Mouse (Mus musculus) hindbrain, embryonic 10.5 days (tissue): ENCODE results near the gene Rasgef1b. TPM values are rescaled to one million over a fixed set of nuclear protein-coding genes. Genes with fewer than 3 reads are reported as not detected.
A peak's percentile ranks its signal among the peaks of the same experiment; 100 is the strongest.

Source experiments
- DNase-seq: peaks from one replicate; pipeline ENCODE4 v3.0.0-alpha.2; 2017; ENCODE audit warnings: low spot score
- H3K27ac ChIP-seq: fragments of 300-500 bp; sonication (generic); 2 replicates; pipeline ENCODE4 v1.5.1; 2016; ENCODE audit warnings: mild to moderate bottlenecking, moderate library complexity
- H3K27me3 ChIP-seq: fragments of 300-500 bp; sonication (generic); 2 replicates; pipeline ENCODE4 v1.6.1; 2016; ENCODE audit warnings: mild to moderate bottlenecking; ENCODE audit not compliant: poor library complexity, insufficient read depth, severe bottlenecking
- H3K36me3 ChIP-seq: fragments of 300-500 bp; sonication (generic); 2 replicates; pipeline ENCODE4 v1.6.1; 2016; ENCODE audit warnings: mild to moderate bottlenecking, moderate library complexity
- H3K4me1 ChIP-seq: fragments of 300-500 bp; sonication (generic); replicated peaks from 2 replicates; pipeline ENCODE4 v1.6.1; 2016; ENCODE audit warnings: mild to moderate bottlenecking
- H3K4me3 ChIP-seq: fragments of 300-500 bp; sonication (generic); 2 replicates; pipeline ENCODE4 v1.5.1; 2016; ENCODE audit warnings: mild to moderate bottlenecking, moderate library complexity
- H3K9me3 ChIP-seq: fragments of 300-500 bp; sonication (generic); 2 replicates; pipeline ENCODE4 v1.6.1; 2016; ENCODE audit warnings: mild to moderate bottlenecking, moderate library complexity
- WGBS: fragments of 180-500 bp; shearing (Covaris S2); methylation state at CpG from one replicate; pipeline ENCODE4 v1.1.7; 2016; 5-methylcytosine and 5-hydroxymethylcytosine counted together
- polyA plus RNA-seq: library from polyadenylated mRNA; unstranded; fragments of >200 nt; fragmentation: Nextera tagmentation; extraction: Ambion mirVana; gene quantifications from 2 replicates; pipeline ENCODE4 v1.2.1, GENCODE M21; 2016

Gene Rasgef1b
- polyA plus RNA-seq, result 9.2 TPM in 2 replicates

DNA sequence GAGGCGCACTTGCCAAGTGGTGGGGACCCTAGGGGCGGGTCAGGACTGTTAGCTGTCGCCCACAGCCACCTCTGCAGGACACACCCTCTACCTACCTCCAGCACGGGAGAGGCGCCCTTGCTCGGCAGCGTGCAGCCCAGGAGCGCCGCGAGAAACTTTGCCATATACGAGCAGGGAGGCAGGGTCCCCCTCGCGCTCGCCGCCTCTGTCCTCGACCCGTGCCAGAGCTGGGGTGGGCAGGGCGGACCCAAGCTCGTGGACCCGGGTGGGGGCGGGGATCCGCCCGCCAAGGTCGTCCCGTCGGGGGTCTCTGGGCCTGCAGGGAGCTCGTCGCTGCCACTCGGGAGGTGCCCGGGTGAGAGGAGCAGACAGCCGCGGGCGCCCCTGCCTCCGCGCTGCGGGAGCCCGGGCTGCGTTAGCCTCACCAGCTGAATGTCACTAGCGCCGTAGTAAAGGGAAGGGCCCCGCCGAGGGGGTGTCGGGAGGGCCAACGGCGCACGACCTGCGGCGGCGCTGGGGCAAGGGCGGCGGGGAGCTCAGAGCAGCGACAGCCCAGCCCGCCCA, at the start of gene Rasgef1b:
Gene Rasgef1b, minus strand, starts transcription at position 417 of the 564 bp plus-strand sequence.
- peaks cover 86% of the 10 kb centered on the region for H3K27me3 ChIP-seq
- whole genome bisulfite sequencing, result under 1% methylated on average over 53 of the region's 53 CpGs

DNA sequence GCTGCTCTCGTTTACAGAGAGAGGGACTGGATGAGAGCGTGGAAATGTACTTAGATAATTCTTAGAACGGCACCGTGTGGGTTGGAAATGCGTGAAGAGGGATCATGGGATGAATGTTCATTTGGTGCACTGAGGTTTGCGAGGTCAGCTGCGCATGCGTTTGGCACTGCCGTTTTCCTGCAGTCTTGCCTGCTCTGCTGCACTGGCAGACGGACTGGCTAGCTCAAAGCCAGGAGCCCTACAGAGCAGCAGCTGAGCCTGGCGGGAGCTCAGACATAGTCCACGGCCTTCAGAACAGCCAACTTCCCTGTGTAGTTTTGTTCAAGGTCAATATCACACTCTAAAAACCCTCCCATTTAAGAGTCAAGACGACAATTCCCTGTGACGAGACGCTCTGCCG, 46.5 kb upstream of the Rasgef1b start:
- Histone ChIP-seq H3K4me1 (no peaks in the 10 kb centered on the region), H3K9me3 (no peaks in the 10 kb centered on the region), H3K27me3 (no peaks in the 10 kb centered on the region), H3K4me3 (no peak overlapping the region), H3K27ac (no peak overlapping the region), H3K36me3 (no peaks in the 10 kb centered on the region)
- no peak for DNase-seq
- WGBS, result 88% methylated on average over 16 of the region's 16 CpGs

More for the DNA sequence above, at the start of gene Rasgef1b:
- peak within 1 kb of the TSS; percentile 79 for H3K27ac ChIP-seq
- peaks cover 26% of the 10 kb centered on the region for H3K4me1 ChIP-seq
- peak; percentile 82 for DNase-seq
- H3K4me3 ChIP-seq, result peak within 1 kb of the TSS; percentile 79
- H3K9me3 ChIP-seq, result no peaks in the 10 kb centered on the region
- H3K36me3 ChIP-seq, result no peaks in the 10 kb centered on the region

DNA sequence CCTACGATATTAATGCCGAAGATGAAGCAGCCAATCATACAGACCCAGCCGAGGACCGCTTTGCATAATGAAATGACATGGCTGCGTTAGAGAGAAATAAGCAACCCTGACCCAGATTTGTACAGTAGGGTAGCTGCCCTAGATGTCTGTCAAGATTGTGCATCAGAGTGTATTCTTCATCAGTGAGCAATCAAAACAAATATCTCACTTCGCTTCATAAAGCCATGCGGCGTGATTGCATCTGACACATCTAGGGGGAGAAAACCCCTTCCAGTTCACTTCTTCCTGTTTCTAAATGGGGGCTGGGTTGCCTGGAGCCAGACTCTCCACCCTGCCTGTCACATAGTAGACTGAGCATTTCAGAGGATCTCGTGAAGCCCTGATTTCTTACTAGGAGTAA, 44.4 kb upstream of the Rasgef1b start:
- no peak for DNase-seq
- 89% methylated on average over 9 of the region's 9 CpGs for WGBS
- no peaks in the 10 kb centered on the region for H3K9me3 ChIP-seq
- H3K4me3 ChIP-seq, result no peak overlapping the region
- H3K36me3 ChIP-seq, result no peaks in the 10 kb centered on the region
- H3K4me1 ChIP-seq, result no peaks in the 10 kb centered on the region
- no peak overlapping the region for H3K27ac ChIP-seq
- H3K27me3 ChIP-seq, result no peaks in the 10 kb centered on the region

DNA sequence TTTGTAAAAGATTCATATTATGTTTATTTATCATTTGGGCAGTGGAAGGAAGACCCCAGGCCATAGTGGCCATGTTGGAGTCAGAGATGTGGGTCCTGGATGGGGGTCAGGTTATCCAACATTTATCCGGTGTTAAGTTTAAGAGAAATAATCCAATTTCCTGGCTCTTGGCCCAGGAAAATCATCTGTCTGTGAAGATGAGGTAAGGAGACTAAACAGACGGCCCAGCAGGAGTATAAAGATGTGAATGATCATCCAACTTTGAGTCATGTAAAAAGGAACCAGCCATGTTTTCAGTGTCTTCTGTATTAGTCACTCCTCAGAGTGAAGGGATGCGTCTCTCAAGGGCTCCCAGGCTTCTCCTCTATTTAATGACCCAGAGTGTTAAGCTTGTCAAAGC, 35.4 kb upstream of the Rasgef1b start:
- 88% methylated on average over 3 of the region's 3 CpGs for WGBS
- no peaks in the 10 kb centered on the region for H3K36me3 ChIP-seq

DNA sequence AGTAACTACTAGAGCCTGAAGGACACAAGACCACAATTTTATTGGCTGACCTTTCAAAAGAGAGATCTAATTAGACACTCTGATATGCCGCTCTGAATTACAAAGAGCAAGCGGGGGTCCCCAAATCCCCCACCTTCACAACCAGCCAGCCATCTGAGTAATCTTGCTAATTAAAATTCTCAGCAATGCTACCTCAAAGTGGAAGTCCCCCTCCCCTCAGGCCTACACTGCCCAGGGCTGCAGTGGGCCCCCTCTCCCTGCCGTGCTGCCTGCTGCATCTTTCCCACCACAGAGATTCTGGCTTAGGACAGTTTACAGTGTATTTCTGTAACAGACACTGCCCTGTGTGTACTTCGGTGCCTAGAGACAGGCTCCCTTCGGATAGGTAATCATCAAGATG, 30.0 kb upstream of the Rasgef1b start:
- Histone ChIP-seq H3K27me3 (no peaks in the 10 kb centered on the region), H3K27ac (no peak overlapping the region), H3K4me1 (peaks cover 5% of the 10 kb centered on the region), H3K4me3 (no peak overlapping the region), H3K36me3 (no peaks in the 10 kb centered on the region), H3K9me3 (peaks cover 3% of the 10 kb centered on the region; the same call in 1 of the 2 replicates)
- DNase-seq, result no peak
- WGBS, result 70% methylated on average over 5 of the region's 5 CpGs

More for the DNA sequence above, 35.4 kb upstream of the Rasgef1b start:
- Histone ChIP-seq H3K4me1 (no peaks in the 10 kb centered on the region), H3K4me3 (no peak overlapping the region), H3K9me3 (0 out of 2 replicates have a peak, but pooled peaks cover 3% of the 10 kb centered on the region), H3K27me3 (no peaks in the 10 kb centered on the region), H3K27ac (no peak overlapping the region)
- no peak for DNase-seq

DNA sequence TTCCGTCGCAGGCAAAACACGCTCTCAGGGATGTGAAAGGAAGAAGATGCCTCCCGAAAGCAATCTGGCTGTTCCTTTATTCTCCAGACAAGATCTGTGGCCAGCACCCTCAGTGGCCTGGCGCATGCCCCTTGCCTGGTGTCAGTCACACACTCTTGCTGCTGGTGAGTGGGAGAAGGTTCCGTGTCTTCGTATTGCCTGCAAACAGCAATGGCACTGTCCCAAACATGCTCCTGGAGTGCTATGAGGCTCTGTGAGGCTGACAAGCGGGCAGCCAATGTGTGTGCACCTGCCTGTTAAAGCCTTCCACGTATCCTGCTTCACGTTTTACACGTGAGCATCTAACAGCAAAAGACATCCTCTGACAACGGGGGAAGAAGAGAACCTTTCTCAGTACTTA, 25.0 kb upstream of the Rasgef1b start:
- 86% methylated on average over 12 of the region's 12 CpGs for WGBS
- no peaks in the 10 kb centered on the region; the same call in 1 of the 2 replicates for H3K9me3 ChIP-seq
- no peak overlapping the region for H3K27ac ChIP-seq
- H3K4me1 ChIP-seq, result peaks cover 2% of the 10 kb centered on the region
- H3K27me3 ChIP-seq, result no peaks in the 10 kb centered on the region
- no peak overlapping the region for H3K4me3 ChIP-seq
- no peak for DNase-seq
- H3K36me3 ChIP-seq, result no peaks in the 10 kb centered on the region

DNA sequence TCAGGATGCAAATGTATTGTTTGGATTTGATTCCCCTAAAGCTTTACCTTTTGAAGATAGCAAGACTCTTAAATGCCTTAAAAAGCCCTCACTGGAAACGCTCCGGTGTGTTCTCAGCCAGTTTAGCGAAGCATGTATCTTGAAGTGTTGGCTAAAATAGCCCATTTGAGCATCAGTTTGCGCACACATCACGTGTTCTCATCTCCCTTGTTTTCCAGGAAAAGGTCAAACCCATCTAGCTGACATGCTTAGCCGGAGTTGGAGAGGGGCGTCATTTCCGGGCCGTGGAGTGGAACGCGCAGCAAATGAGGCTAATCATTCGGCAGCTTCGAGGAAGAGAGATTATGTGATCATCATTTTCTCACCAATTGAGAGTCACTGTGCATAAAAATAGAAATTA, 24.5 kb upstream of the Rasgef1b start:
- DNase-seq, result no peak
- no peak overlapping the region for H3K27ac ChIP-seq
- no peaks in the 10 kb centered on the region; the same call in 1 of the 2 replicates for H3K9me3 ChIP-seq
- no peaks in the 10 kb centered on the region for H3K27me3 ChIP-seq
- no peaks in the 10 kb centered on the region for H3K36me3 ChIP-seq
- H3K4me3 ChIP-seq, result no peak overlapping the region
- WGBS, result 79% methylated on average over 13 of the region's 13 CpGs
- H3K4me1 ChIP-seq, result no peaks in the 10 kb centered on the region; the same call in 1 of the 2 replicates

DNA sequence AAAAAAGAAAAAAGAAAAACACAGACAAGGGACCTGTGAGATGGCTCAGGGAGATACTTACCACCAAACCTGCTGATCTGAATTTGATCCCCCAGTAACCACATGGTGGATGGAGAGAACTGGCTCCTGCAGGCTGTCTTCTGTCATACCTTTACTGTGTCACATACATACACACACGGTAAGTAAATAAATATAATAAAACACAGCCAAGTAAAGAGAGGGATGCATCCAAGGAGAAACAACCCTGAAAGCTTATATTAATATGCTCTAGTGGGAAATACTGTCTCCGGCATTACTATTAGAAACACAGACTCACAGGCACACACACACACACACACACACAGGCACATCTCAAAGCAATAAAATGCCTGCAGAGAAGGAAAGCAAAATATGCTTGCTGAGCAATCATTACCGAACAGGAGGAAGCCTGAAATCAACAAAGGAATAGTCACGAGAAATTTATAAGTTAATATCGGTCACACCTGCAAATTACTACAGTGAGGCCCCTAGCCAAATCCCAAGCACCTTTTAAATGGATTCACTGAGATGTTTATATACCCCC, 23.9 kb upstream of the Rasgef1b start:
- Histone ChIP-seq H3K36me3 (no peaks in the 10 kb centered on the region), H3K4me1 (no peaks in the 10 kb centered on the region; the same call in 1 of the 2 replicates), H3K4me3 (no peak overlapping the region), H3K9me3 (no peaks in the 10 kb centered on the region; the same call in 1 of the 2 replicates), H3K27ac (no peak overlapping the region), H3K27me3 (no peaks in the 10 kb centered on the region)
- WGBS, result 89% methylated on average over 5 of the region's 5 CpGs
- no peak for DNase-seq

DNA sequence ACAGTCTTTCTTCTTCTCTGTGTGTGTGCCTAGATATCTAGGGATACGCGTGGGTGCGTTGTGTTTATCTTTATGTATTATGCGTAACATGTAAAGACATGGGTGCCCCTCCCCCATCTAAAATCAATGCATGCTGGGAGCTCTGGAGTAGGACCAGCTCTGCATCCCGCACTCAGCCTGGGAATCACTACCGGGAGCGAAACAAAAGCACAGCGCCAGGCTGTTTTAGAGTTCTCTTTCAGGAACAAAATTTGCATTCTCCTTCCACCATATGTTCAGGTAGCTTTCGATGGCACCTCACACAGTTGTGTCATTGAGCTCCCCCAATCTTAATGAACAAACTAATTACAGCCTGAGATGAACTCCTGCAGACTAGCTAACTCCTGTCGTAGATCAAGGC, 19.6 kb upstream of the Rasgef1b start:
- Histone ChIP-seq H3K4me1 (no peaks in the 10 kb centered on the region; the same call in 1 of the 2 replicates), H3K27ac (no peak overlapping the region), H3K4me3 (no peak overlapping the region), H3K9me3 (no peaks in the 10 kb centered on the region), H3K27me3 (peaks cover 13% of the 10 kb centered on the region), H3K36me3 (no peaks in the 10 kb centered on the region)
- WGBS, result 73% methylated on average over 10 of the region's 10 CpGs
- DNase-seq, result no peak

DNA sequence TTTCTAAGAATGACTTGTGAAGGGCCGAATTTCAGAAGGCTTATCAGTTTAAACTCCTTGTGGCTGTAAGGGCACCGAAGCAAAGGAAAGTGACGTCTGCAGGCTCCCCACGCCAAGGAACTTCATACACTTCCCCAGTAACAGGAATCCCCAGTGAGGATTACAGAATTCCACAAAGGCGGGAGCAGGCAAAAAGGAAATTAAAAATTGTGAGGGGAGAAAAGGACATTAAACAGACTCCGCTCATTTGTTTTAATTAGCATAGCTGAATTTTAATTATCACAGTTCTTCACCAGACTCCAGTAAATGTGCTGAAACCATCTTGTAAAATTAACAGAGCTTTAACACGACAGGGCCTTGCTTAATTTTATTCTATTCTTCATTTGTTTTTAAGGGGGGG, 17.2 kb upstream of the Rasgef1b start:
- peaks cover 10% of the 10 kb centered on the region for H3K4me1 ChIP-seq
- H3K36me3 ChIP-seq, result no peaks in the 10 kb centered on the region
- DNase-seq, result no peak
- H3K27ac ChIP-seq, result no peak overlapping the region
- no peaks in the 10 kb centered on the region for H3K9me3 ChIP-seq
- peaks cover 13% of the 10 kb centered on the region for H3K27me3 ChIP-seq
- 73% methylated on average over 7 of the region's 7 CpGs for WGBS
- no peak overlapping the region for H3K4me3 ChIP-seq

DNA sequence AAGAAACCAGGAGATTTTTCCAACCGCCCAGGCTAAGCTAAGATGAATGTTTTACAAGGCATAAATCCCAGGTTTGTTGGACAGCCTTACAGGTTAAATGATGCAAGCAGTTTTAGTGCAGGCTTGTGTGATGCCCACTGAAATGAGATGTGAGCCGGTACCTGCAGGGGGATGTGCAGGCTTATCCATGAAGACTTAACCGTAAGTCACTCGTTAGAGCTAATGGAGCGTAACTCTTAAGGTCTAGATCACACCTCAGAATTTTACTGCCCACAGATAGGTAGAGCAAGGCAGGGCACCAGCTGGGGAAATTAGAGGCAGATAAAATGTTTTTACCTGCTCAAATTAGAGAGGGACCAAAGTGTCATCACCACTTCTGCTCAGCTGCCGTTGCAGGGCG, 14.0 kb upstream of the Rasgef1b start:
- H3K9me3 ChIP-seq, result no peaks in the 10 kb centered on the region
- 94% methylated on average over 7 of the region's 7 CpGs for WGBS

DNA sequence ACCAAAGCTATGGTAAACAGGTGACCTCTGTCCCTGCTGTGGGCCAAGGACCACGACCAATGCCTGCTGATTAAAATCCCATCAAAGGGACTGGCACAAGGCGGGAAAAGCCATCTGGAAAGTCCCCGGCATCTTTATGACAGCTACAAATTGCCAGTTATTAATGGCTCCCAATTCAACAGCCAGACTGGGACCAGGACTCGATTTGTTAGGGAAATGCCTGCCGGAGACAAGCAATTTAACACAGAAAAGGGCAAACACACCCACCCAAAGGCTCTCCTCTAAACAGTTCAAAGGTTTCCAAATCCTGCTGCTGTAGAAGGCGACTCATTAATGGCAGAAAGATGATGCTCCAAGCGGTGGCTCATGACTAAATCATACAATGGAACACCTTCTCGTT, 13.2 kb upstream of the Rasgef1b start:
- H3K4me1 ChIP-seq, result peaks cover 29% of the 10 kb centered on the region
- H3K27me3 ChIP-seq, result peaks cover 35% of the 10 kb centered on the region
- H3K27ac ChIP-seq, result no peak overlapping the region
- WGBS, result 46% methylated on average over 8 of the region's 8 CpGs
- no peaks in the 10 kb centered on the region for H3K9me3 ChIP-seq
- no peak overlapping the region for H3K4me3 ChIP-seq
- peak; percentile 13 for DNase-seq
- H3K36me3 ChIP-seq, result no peaks in the 10 kb centered on the region

More for the DNA sequence above, 14.0 kb upstream of the Rasgef1b start:
- Histone ChIP-seq H3K36me3 (no peaks in the 10 kb centered on the region), H3K27ac (no peak overlapping the region), H3K4me3 (no peak overlapping the region), H3K27me3 (peaks cover 32% of the 10 kb centered on the region), H3K4me1 (peaks cover 21% of the 10 kb centered on the region)
- DNase-seq, result no peak

DNA sequence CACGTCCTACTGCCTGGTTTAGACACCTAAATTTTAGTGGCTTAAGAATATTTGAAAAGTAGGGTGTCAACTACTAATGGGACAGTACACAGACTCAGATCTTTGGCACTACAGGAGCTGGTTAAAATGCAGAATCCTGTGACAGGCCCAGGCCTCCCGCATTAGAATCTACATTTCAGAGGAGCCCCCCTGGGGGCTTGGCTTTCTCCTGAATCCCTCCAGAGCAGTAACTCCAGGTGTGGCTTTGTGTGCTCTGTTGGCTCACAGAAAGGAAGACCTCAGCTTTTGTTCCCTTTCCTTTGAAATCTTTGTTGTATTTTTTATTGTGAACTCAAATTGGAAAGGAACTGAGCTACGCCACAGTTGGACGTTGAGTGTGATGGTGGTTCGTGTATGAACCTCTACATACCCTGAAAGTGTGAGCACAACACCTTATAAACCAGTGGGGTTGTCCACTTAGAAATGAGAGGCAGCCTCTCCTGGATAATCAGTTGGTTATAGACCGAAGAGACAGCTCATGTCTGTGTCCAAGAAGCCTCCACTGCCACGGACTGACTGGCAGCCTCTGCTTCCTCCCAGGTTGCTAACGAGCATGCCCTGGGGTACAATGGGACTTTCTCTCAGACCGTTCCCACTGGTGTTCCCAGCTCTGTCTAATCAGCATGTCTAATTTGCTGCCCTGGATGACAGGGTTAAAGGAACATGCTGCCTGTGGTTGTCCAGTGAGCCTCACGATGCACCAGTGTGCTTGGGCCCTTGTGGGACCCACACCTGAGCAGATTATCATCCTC, 9.3 kb upstream of the Rasgef1b start:
- Histone ChIP-seq H3K4me3 (no peak overlapping the region), H3K4me1 (peaks cover 35% of the 10 kb centered on the region), H3K36me3 (no peaks in the 10 kb centered on the region), H3K27me3 (peaks cover 35% of the 10 kb centered on the region), H3K9me3 (no peaks in the 10 kb centered on the region), H3K27ac (0 out of 2 replicates have a peak overlapping the region, but pooled peaks have one; percentile 40)
- DNase-seq, result no peak
- 18% methylated on average over 10 of the region's 10 CpGs for WGBS
